In genomic region chr10:87058251-87058925, GRCm38 (mm10) we compare ENCODE assay signal across 8 mouse cellular contexts. TPM values are rescaled to one million over a fixed set of nuclear protein-coding genes. Genes with fewer than 3 reads are reported as not detected.
DNase-seq lines count a peak whose midpoint lies in the region; ATAC-seq and TF ChIP-seq lines count a peak whose summit lies in the region.

No protein-coding gene starts in this region.

- TF ChIP-seq EP300 in liver, embryonic 14.5 days (IDR thresholded peaks at IDR 0.05; ENCODE audit: low read depth): no peak

- intact Hi-C loops in heart, postnatal 36 days (cut with DNase I): no loop called here

- peaks cover 16% of the 10 kb centered on the region for H3K27me3 ChIP-seq in heart, embryonic 12.5 days (replicated peaks)
- peaks cover 23% of the 10 kb centered on the region for H3K27me3 ChIP-seq in forebrain, embryonic 10.5 days (ENCODE audit: poor library complexity, severe bottlenecking)
- no peaks in the 10 kb centered on the region for H3K27me3 ChIP-seq in liver, embryonic 14.5 days (ENCODE audit: control insufficient read depth, insufficient read depth, low read length)

- no peaks in the 10 kb centered on the region for H3K36me3 ChIP-seq in heart, embryonic 12.5 days
- H3K36me3 ChIP-seq in forebrain, embryonic 10.5 days (replicated peaks): no peaks in the 10 kb centered on the region
- no peaks in the 10 kb centered on the region for H3K36me3 ChIP-seq in liver, embryonic 14.5 days (replicated peaks; ENCODE audit: control insufficient read depth, insufficient read depth, low read depth)

- WGBS in heart, embryonic 12.5 days: under 1% methylated on average over 33 of the region's 34 CpGs
- WGBS in forebrain, embryonic 10.5 days: under 1% methylated on average over 34 of the region's 34 CpGs
- WGBS in liver, embryonic 14.5 days (ENCODE audit: insufficient replicate concordance): 2% methylated on average over 31 of the region's 34 CpGs

- H3K4me3 ChIP-seq in heart, embryonic 12.5 days: peak overlapping the region; percentile 54
- peak overlapping the region; percentile 54 for H3K4me3 ChIP-seq in forebrain, embryonic 10.5 days
- peak overlapping the region; percentile 5 to 36; a peak in 3 of 4 replicates for H3K4me3 ChIP-seq in liver, embryonic 14.5 days (ENCODE audit: insufficient read depth in 1 of 2, low read depth in 2 of 2, low read length in 2 of 2)

- 0 out of 2 replicates have a peak, but pooled peaks cover 4% of the 10 kb centered on the region for H3K4me1 ChIP-seq in heart, embryonic 12.5 days (replicated peaks)
- H3K4me1 ChIP-seq in forebrain, embryonic 10.5 days: peaks cover 41% of the 10 kb centered on the region
- H3K4me1 ChIP-seq in liver, embryonic 14.5 days (replicated peaks; ENCODE audit: control insufficient read depth in 2 of 2, insufficient read depth in 2 of 2, low read length in 1 of 2): no peaks in the 10 kb centered on the region

- H3K4me2 ChIP-seq in heart, embryonic 12.5 days: peak overlapping the region; percentile 88
- H3K4me2 ChIP-seq in liver, embryonic 14.5 days (ENCODE audit: low read depth): peak overlapping the region; percentile 44

- DNase-seq in heart, postnatal 36 days: no peak
- peak; percentile 82 for DNase-seq in brain, adult 2 months (ENCODE audit: low read depth, low spot score)
- peak; percentile 90 for DNase-seq in forebrain, embryonic 10.5 days (ENCODE audit: extremely low spot score, low spot score)
- peak; percentile 52 to 55 for DNase-seq in kidney, postnatal 4 days
- DNase-seq in liver, embryonic 14.5 days (ENCODE audit: low read depth in 3 of 3, low spot score in 3 of 3): no peak
- DNase-seq in retina, postnatal 1 day: peak; percentile 96
- no peak for DNase-seq in urinary bladder, postnatal 36 days (ENCODE audit: low spot score in 2 of 2)

- no peak for TF ChIP-seq CTCF in liver, embryonic 14.5 days (IDR thresholded peaks at IDR 0.05; ENCODE audit: low read depth)

- ATAC-seq in heart, embryonic 12.5 days (ENCODE audit: insufficient number of reproducible peaks, low FRiP score): peak; percentile 79
- ATAC-seq in liver, embryonic 14.5 days (ENCODE audit: insufficient read depth): peak; percentile 28; the same call in 1 of the 2 replicates

- no peak overlapping the region for H3K27ac ChIP-seq in heart, embryonic 12.5 days (ENCODE audit: poor library complexity, severe bottlenecking)
- H3K27ac ChIP-seq in forebrain, embryonic 10.5 days: peak overlapping the region; percentile 88
- H3K27ac ChIP-seq in liver, embryonic 14.5 days: no peak overlapping the region

- H3K9ac ChIP-seq in heart, embryonic 12.5 days: peak overlapping the region; percentile 58
- H3K9ac ChIP-seq in liver, embryonic 14.5 days (replicated peaks): no peak overlapping the region

- no peaks in the 10 kb centered on the region for H3K9me3 ChIP-seq in heart, embryonic 12.5 days (replicated peaks)
- H3K9me3 ChIP-seq in forebrain, embryonic 10.5 days: no peaks in the 10 kb centered on the region
- no peaks in the 10 kb centered on the region for H3K9me3 ChIP-seq in liver, embryonic 14.5 days (ENCODE audit: control insufficient read depth, low read length)

RNA-seq across cellular contexts. Expression of gene 1700113H08Rik, which starts 0.5 kb away (rescaled TPM):
- not detected in 2 replicates for polyA plus RNA-seq in heart, embryonic 12.5 days (2016; fragmentation: Nextera tagmentation; extraction: Ambion mirVana)
- not detected for total RNA-seq in heart, postnatal 36 days (2021)
- not detected in 2 replicates for polyA plus RNA-seq in forebrain, embryonic 10.5 days (2016; fragmentation: Nextera tagmentation; extraction: Ambion mirVana)
- polyA plus RNA-seq in liver, embryonic 14.5 days (2012; rRNA removed): not detected in 2 replicates
- polyA plus RNA-seq in liver, embryonic 14.5 days (2014; fragmentation: Nextera tagmentation; extraction: Ambion mirVana): not detected in 2 replicates

RNA-seq across cellular contexts. Expression of gene Stab2, which starts 50.6 kb away (rescaled TPM):
- 0.42 and 0.84 TPM in 2 replicates for polyA plus RNA-seq in heart, embryonic 12.5 days (2016; fragmentation: Nextera tagmentation; extraction: Ambion mirVana)
- total RNA-seq in heart, postnatal 36 days (2021): under 1 TPM; 0.05 to 0.19 TPM
- polyA plus RNA-seq in forebrain, embryonic 10.5 days (2016; fragmentation: Nextera tagmentation; extraction: Ambion mirVana): 0.02 and 0.06 TPM in 2 replicates
- 10.3 and 10.8 TPM in 2 replicates for polyA plus RNA-seq in liver, embryonic 14.5 days (2012; rRNA removed)
- polyA plus RNA-seq in liver, embryonic 14.5 days (2014; fragmentation: Nextera tagmentation; extraction: Ambion mirVana): 17.7 and 17.9 TPM in 2 replicates

Comparison
In these comparisons a context has a peak if more than half of its experiments do, and no peak if none do; other contexts are left out.
1. DNase-seq: peak in brain, adult 2 months (single experiment), forebrain, embryonic 10.5 days (single experiment), kidney, postnatal 4 days (2 of 2) and retina, postnatal 1 day (single experiment); none in heart, postnatal 36 days (0 of 2), liver, embryonic 14.5 days (0 of 3) and urinary bladder, postnatal 36 days (0 of 2).
2. Peak in every context shown above with its lines, with median percentiles within 50 percentile points of each other: H3K4me3 ChIP-seq.